Mouse (Mus musculus): ENCODE results near the gene Cflar.
A peak's percentile ranks its signal among the peaks of the same experiment; 100 is the strongest.
"Not testable (repeated sequence)": the region's sequence is repeated elsewhere in the genome, so short reads cannot be mapped to it uniquely, and the experiment has no call there.

The Cflar gene

GRCm38 (mm10) chr1:58711365-58712016, at the start of gene Cflar:
Cflar (plus strand) TSS chr1:58711508.
- peak; percentile 90 for DNase-seq (ENCODE audit: low read depth)

DNA sequence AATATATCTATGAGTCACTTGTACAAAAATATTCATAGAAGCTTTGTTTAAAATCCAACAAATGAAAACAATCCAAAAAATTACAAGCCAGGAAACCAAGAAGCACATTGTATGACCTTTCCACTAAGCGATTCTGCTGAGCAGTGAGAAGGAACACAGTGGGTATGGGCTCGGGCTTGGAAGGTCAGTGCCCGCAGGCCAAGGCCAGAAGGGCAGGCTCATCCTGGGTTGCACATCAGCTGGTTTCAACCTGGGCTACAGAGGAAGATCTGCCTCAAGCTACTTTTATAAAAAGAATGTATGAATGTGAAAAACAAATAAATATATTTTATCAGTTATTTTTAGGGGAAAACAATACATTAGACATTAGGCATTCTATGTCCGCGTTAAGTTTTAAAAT, 48.6 kb upstream of the Cflar start:
- DNase-seq (ENCODE audit: low read depth): not testable (repeated sequence)

DNA sequence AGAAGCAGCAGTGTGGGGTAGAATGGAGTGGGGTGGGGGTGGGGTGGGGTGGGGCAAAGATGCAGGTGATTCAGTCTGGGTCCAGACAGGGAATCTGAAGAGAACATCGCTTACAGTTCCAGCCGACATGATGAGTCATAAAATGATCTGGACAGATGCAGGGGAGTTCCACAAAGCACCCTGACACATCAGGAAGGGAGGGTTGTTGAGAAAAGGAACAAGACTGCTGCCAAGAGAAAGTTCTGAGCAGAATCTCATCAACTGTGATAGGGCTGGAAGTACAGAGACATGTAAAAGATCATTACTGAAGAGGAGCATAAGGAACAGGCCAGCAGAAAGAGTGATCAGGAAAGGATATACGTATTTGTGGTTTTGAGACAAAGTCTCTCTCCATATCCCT, 47.9 kb upstream of the Cflar start:
- peak; percentile 55 for DNase-seq (ENCODE audit: low read depth)

- no peak for DNase-seq (ENCODE audit: low read depth)
Measured at GRCm38 (mm10) chr1:58668191-58668590, 43.1 kb upstream of the Cflar start.

DNA sequence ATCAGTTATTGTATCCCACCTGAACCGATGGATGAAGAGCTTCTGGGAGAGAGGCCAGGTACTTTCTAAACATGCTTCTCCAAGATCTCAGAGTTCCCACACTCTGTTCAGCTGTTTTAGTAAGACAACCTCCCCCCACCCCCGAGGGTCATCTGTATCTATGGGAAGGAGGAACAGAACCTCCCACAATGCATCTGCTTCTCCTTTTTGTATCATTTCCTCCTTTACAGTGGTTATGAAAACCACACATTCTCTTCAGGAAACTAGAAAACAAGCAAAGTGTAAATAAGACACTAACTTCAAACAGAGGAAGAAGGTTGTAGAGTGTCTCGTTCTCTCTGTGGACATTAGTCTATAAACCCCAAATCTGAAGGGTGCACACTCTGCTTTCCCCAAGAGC, 41.7 kb upstream of the Cflar start:
- DNase-seq (ENCODE audit: low read depth): not testable (repeated sequence)

GRCm38 (mm10) chr1:58672116-58672515, 39.2 kb upstream of the Cflar start:
- no peak for DNase-seq (ENCODE audit: low read depth)

- DNase-seq (ENCODE audit: low read depth): peak; percentile 67
Measured at GRCm38 (mm10) chr1:58675011-58675410, 36.3 kb upstream of the Cflar start.

GRCm38 (mm10) chr1:58677575-58677974, 33.7 kb upstream of the Cflar start:
- DNase-seq (ENCODE audit: low read depth): peak; percentile 83

- DNase-seq (ENCODE audit: low read depth): not testable (repeated sequence)
Measured at GRCm38 (mm10) chr1:58678412-58678811, 32.9 kb upstream of the Cflar start.

- no peak for DNase-seq (ENCODE audit: low read depth)
Measured at GRCm38 (mm10) chr1:58689426-58689825, 21.9 kb upstream of the Cflar start.

- no peak for DNase-seq (ENCODE audit: low read depth)
Measured at GRCm38 (mm10) chr1:58690006-58690744, 21.1 kb upstream of the Cflar start.

- not testable (repeated sequence) for DNase-seq (ENCODE audit: low read depth)
Measured at GRCm38 (mm10) chr1:58690834-58691488, 20.3 kb upstream of the Cflar start.

DNA sequence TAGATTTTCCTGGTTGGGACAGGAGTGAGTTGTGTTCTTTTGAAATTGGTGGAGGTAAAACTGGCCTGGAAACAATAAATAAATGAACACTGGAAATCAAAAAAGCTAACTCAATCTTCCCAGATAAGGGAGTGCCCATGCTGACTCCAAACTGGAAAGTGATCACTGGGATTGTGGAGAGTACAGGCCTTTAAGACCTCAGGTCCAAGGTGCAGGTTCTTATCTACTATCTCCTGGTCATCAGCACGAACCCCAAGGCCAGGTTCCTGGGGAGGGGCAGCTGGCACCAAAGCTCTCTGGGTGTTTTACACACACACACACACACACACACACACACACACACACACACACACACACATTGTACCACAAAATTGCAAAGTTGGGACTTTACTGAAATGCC, 19.6 kb upstream of the Cflar start:
- not testable (repeated sequence) for DNase-seq (ENCODE audit: low read depth)

DNA sequence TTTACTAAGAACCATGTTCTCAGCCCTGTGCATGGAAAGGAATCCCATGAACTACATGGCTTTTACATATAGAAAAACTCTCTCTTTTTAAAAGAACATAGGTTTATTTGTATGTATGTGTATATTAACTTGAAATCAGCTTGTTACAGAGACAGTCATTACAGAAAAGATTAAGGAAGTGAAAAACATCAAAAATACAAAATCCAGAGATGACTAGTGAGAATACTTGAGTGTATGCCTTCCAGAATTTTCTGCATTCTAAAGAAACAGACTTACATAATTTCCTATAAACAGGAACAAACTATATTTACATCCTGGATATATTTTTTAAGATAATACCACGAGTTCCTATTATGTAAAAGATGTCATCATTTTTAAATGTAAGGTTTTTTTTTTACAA, 17.6 kb upstream of the Cflar start:
- DNase-seq (ENCODE audit: low read depth): no peak

DNA sequence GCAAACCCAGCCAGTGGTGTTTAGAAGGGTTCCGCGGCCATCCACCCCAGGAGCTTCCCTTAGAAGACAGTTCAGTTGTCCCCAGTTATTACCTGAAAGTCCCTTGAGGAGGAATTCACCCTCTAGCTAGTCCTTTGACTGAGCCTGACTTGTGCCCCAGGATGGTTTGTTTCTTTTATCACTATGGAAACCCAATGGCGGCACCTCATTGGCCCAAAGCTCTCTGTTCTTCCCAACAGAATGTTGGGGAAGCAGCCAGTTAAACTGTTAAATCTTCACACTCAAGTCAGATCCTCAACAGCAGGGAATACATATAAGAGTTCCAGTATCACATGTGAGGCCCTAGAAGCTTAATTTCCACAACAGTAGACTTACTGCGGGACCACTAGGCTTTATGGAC, 15.5 kb upstream of the Cflar start, which contains the start of gene Als2cr12:
Gene Als2cr12, minus strand, starts transcription at position 180 of the 400 bp plus-strand sequence.
- not testable (repeated sequence) for DNase-seq (ENCODE audit: low read depth)

DNA sequence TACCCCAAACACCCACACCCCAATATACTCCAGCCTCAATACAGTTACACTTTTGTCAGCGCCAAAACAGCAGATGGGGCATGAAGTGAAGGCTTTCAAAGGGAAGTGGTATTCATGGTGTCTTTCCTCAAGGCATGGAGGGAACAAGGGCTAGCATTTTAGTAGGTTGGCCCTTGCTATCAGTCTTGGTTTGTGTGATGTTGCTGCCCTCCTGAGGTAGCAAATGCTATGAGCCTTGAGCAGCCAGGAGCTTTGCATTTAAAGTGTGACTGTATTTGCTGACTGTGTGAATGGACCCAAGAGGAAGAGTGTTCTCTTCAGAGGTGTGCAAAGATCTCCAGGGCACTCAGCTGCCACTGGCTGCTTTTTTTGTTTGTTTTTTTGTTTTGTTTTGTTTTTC, 13.7 kb upstream of the Cflar start:
- peak; percentile 84 for DNase-seq (ENCODE audit: low read depth)

DNA sequence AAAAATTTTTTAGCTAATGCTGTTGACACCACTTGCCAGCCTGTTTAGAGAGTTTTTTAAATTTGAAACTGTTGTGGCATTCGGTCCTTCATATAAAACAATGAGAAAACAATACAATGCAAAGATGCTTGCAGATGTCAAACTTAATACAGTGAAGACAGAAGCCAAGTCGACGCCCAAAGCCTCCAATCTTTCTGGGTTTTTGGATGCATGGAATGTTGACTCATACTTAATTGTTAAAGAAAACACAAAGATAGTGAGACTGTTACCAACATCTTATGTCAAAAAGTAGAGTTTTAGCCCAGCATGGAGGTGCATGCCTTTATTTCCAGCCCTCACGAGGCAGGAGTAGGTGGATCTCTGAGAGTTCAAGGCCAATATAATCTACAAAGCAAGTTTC, 12.5 kb upstream of the Cflar start:
- peak; percentile 66 for DNase-seq (ENCODE audit: low read depth)

DNA sequence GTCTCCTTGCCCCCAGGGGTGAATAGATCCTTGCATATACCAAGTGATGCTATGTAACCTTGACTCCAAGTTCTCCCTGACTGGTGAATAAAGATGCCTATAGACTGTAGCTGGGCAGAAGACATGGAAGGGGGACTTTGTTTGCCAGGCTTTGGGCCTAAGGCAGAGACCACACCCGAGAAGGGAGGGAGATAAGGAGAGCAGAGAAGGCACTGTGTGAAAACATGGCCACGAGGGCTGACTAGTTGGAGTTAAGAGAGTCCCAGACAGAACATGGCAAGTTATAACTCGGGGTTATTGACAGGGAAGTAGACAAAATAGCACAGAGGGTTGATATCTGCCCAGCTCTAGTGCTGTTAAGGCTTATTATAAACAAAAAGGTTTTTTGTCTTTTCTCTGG, 11.3 kb upstream of the Cflar start:
- DNase-seq (ENCODE audit: low read depth): no peak

- not testable (repeated sequence) for DNase-seq (ENCODE audit: low read depth)
Measured at GRCm38 (mm10) chr1:58700580-58701162, 10.6 kb upstream of the Cflar start.

DNA sequence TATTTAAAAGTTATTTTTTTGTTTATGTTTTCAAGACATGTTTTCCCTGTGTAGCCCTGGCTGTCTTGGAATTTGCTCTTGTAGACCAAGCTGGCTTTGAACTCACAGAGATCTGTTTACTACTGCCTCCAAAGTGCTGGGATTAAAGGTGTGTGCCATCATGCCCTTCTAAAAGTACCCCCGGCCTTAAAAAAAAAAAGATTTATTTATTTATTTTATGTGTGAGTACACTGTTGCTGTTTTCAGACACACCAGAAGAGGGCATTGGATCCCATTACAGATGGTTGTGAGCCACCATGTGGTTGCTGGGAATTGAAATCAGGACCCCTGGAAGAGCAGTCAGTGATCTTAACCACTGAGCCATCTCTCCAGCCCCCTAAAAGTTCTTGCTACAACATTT, 1.3 kb upstream of the Cflar start:
- not testable (repeated sequence) for DNase-seq (ENCODE audit: low read depth)

- DNase-seq (ENCODE audit: low read depth): peak; percentile 42
Measured at GRCm38 (mm10) chr1:58710711-58711364, 470 bp upstream of the Cflar start.

Data from NIH3T3 (cell line).